Mouse (Mus musculus) MEL (cell line): ENCODE measurements around the gene Agtr1a. TPM values are rescaled to one million over a fixed set of nuclear protein-coding genes. Genes with fewer than 3 reads are reported as not detected.
A peak's percentile ranks its signal among the peaks of the same experiment; 100 is the strongest.

Experiments
- DNase-seq: peaks from one replicate; pipeline ENCODE4 v3.0.0; 2011; ENCODE audit warnings: low read depth, low spot score
- H3K27ac ChIP-seq: 2 replicates; pipeline ENCODE4 v1.5.1; 2012; ENCODE audit warnings: low read depth, mild to moderate bottlenecking, control low read depth, low read length, moderate library complexity; ENCODE audit not compliant: control insufficient read depth
- H3K27me3 ChIP-seq, 2 experiments: fragments of 150-350 bp in 1 of 2; sonication (generic) in 1 of 2; 2 replicates each; pipeline ENCODE4 v1.6.1; 2012; ENCODE audit warnings: low read length in 2 of 2, mild to moderate bottlenecking in 2 of 2, improper control_type of control experiment in 1 of 2, moderate library complexity in 1 of 2; ENCODE audit not compliant: insufficient read depth in 2 of 2, control insufficient read depth in 1 of 2
- H3K36me3 ChIP-seq, 2 experiments: 2 replicates each; pipeline ENCODE4 v1.6.1; 2012 to 2014; ENCODE audit warnings: low read length in 2 of 2, improper control_type of control experiment in 1 of 2, inconsistent platforms in 1 of 2, mild to moderate bottlenecking in 1 of 2; ENCODE audit not compliant: insufficient read depth in 2 of 2, control insufficient read depth in 1 of 2
- H3K4me1 ChIP-seq, 2 experiments: fragments of 150-350 bp in 1 of 2; sonication (generic) in 1 of 2; 2 replicates each; pipeline ENCODE4 v1.6.1; 2012; ENCODE audit warnings: low read length in 2 of 2, improper control_type of control experiment in 1 of 2, mild to moderate bottlenecking in 1 of 2; ENCODE audit not compliant: insufficient read depth in 2 of 2, control insufficient read depth in 1 of 2
- H3K4me3 ChIP-seq, 2 experiments: fragments of 150-350 bp in 1 of 2; sonication (generic) in 1 of 2; 2 replicates each; pipeline ENCODE4 v1.5.1; 2012; ENCODE audit warnings: low read depth in 2 of 2, low read length in 2 of 2, mild to moderate bottlenecking in 2 of 2, moderate library complexity in 2 of 2, control low read depth in 1 of 2, improper control_type of control experiment in 1 of 2; ENCODE audit not compliant: control insufficient read depth in 1 of 2, insufficient read depth in 1 of 2
- H3K79me2 ChIP-seq: 2 replicates; pipeline ENCODE4 v1.6.1; 2012; ENCODE audit warnings: mild to moderate bottlenecking, low read length, moderate library complexity; ENCODE audit not compliant: control insufficient read depth, poor library complexity, insufficient read depth
- H3K9ac ChIP-seq: 2 replicates; pipeline ENCODE4 v1.6.1; 2012; ENCODE audit warnings: low read depth, mild to moderate bottlenecking, control low read depth, low read length, moderate library complexity; ENCODE audit not compliant: control insufficient read depth, poor library complexity, severe bottlenecking
- H3K9me3 ChIP-seq: fragments of 150-350 bp; sonication (generic); replicated peaks from 2 replicates; pipeline ENCODE4 v1.6.1; 2012; ENCODE audit warnings: mild to moderate bottlenecking, low read length, improper control_type of control experiment, moderate library complexity; ENCODE audit not compliant: insufficient read depth
- CHD2 ChIP-seq: IDR thresholded peaks from 2 replicates; pipeline ENCODE4 v1.6.1; 2011; ENCODE audit warnings: low read length, improper control_type of control experiment
- CTCF ChIP-seq, 3 experiments: IDR thresholded peaks in 2 of 3; conservative IDR thresholded peaks in 1 of 3; 2 replicates each; pipeline ENCODE4 v1.5.1; 2011 to 2012; ENCODE audit warnings: low read length in 3 of 3, low read depth in 2 of 3, mild to moderate bottlenecking in 2 of 3, improper control_type of control experiment in 1 of 3, inconsistent platforms in 1 of 3, mixed read lengths in 1 of 3, moderate library complexity in 1 of 3; ENCODE audit not compliant: control insufficient read depth in 1 of 3, insufficient read depth in 1 of 3, poor library complexity in 1 of 3, severe bottlenecking in 1 of 3
- ELF1 ChIP-seq: IDR thresholded peaks from 2 replicates; pipeline ENCODE4 v1.6.1; 2014; ENCODE audit warnings: low read depth, mild to moderate bottlenecking, inconsistent platforms, low read length, improper control_type of control experiment, moderate library complexity
- ETS1 ChIP-seq: IDR thresholded peaks from 2 replicates; pipeline ENCODE4 v1.6.1; 2012; ENCODE audit warnings: low read depth, mild to moderate bottlenecking, inconsistent platforms, low read length, improper control_type of control experiment, moderate library complexity
- GATA1 ChIP-seq: IDR thresholded peaks from 2 replicates; pipeline ENCODE4 v1.6.1; 2011; ENCODE audit warnings: low read depth, low read length, improper control_type of control experiment
- HCFC1 ChIP-seq: IDR thresholded peaks from 2 replicates; pipeline ENCODE4 v1.6.1; 2012; ENCODE audit warnings: low read depth, mild to moderate bottlenecking, inconsistent platforms, low read length, improper control_type of control experiment, moderate library complexity
- JUND ChIP-seq: IDR thresholded peaks from 2 replicates; pipeline ENCODE4 v1.6.1; 2011; ENCODE audit warnings: low read depth, mild to moderate bottlenecking, improper control_type of control experiment, low read length
- KAT2A ChIP-seq: conservative IDR thresholded peaks from 2 replicates; pipeline ENCODE4 v1.6.1; 2012; ENCODE audit warnings: low read depth, low read length, improper control_type of control experiment, inconsistent platforms
- MAX ChIP-seq: IDR thresholded peaks from 2 replicates; pipeline ENCODE4 v1.6.1; 2011; ENCODE audit warnings: low read length, improper control_type of control experiment
- MAZ ChIP-seq: IDR thresholded peaks from 2 replicates; pipeline ENCODE4 v1.6.1; 2012; ENCODE audit warnings: low read depth, mild to moderate bottlenecking, inconsistent platforms, low read length, improper control_type of control experiment
- MXI1 ChIP-seq: IDR thresholded peaks from 2 replicates; pipeline ENCODE4 v1.6.1; 2011; ENCODE audit warnings: mild to moderate bottlenecking, low read depth, low read length, improper control_type of control experiment
- MYB ChIP-seq: IDR thresholded peaks from 2 replicates; pipeline ENCODE4 v1.6.1; 2011; ENCODE audit warnings: mild to moderate bottlenecking, low read depth, low read length, improper control_type of control experiment
- NELFE ChIP-seq: IDR thresholded peaks from 2 replicates; pipeline ENCODE4 v1.6.1; 2011; ENCODE audit warnings: low read depth, low read length, improper control_type of control experiment
- NRF1 ChIP-seq: IDR thresholded peaks from 2 replicates; pipeline ENCODE4 v1.6.1; 2014; ENCODE audit warnings: low read depth, mild to moderate bottlenecking, inconsistent platforms, low read length, improper control_type of control experiment, moderate library complexity; ENCODE audit not compliant: poor library complexity, insufficient read depth, severe bottlenecking
- POLR2A ChIP-seq, 2 experiments: IDR thresholded peaks; 2 replicates each; pipeline ENCODE4 v1.6.1; 2011 to 2012; ENCODE audit warnings: low read length in 2 of 2, mild to moderate bottlenecking in 2 of 2, control low read depth in 1 of 2, improper control_type of control experiment in 1 of 2, low read depth in 1 of 2, moderate library complexity in 1 of 2; ENCODE audit not compliant: control insufficient read depth in 1 of 2, insufficient read depth in 1 of 2, poor library complexity in 1 of 2
- POLR2AphosphoS2 ChIP-seq: IDR thresholded peaks from 2 replicates; pipeline ENCODE4 v1.6.1; 2011; ENCODE audit warnings: low read length, improper control_type of control experiment
- POLR2AphosphoS5 ChIP-seq: IDR thresholded peaks from 2 replicates; pipeline ENCODE4 v1.6.1; 2012; ENCODE audit warnings: low read depth, borderline replicate concordance, mild to moderate bottlenecking, inconsistent platforms, low read length, moderate library complexity, mixed read lengths
- RCOR1 ChIP-seq: IDR thresholded peaks from 2 replicates; pipeline ENCODE4 v1.6.1; 2012; ENCODE audit warnings: low read depth, mild to moderate bottlenecking, inconsistent platforms, low read length, improper control_type of control experiment
- SIN3A ChIP-seq: IDR thresholded peaks from 2 replicates; pipeline ENCODE4 v1.6.1; 2012; ENCODE audit warnings: low read length, improper control_type of control experiment, inconsistent platforms
- TAL1 ChIP-seq: IDR thresholded peaks from 2 replicates; pipeline ENCODE4 v1.6.1; 2012; ENCODE audit warnings: mild to moderate bottlenecking, inconsistent platforms, low read length, moderate library complexity, mixed read lengths
- TBP ChIP-seq: IDR thresholded peaks from 2 replicates; pipeline ENCODE4 v1.8.0; 2011; ENCODE audit warnings: low read depth, low read length, improper control_type of control experiment
- TCF12 ChIP-seq: IDR thresholded peaks from 2 replicates; pipeline ENCODE4 v1.6.1; 2014; ENCODE audit warnings: low read depth, mild to moderate bottlenecking, inconsistent platforms, low read length, improper control_type of control experiment, moderate library complexity
- USF1 ChIP-seq: IDR thresholded peaks from 2 replicates; pipeline ENCODE4 v1.6.1; 2014; ENCODE audit warnings: low read depth, mild to moderate bottlenecking, inconsistent platforms, low read length, improper control_type of control experiment, moderate library complexity
- ZC3H11A ChIP-seq: IDR thresholded peaks from 2 replicates; pipeline ENCODE4 v1.6.1; 2012; ENCODE audit warnings: low read depth, mild to moderate bottlenecking, inconsistent platforms, low read length, improper control_type of control experiment
- ZMIZ1 ChIP-seq: IDR thresholded peaks from 2 replicates; pipeline ENCODE4 v1.6.1; 2012; ENCODE audit warnings: low read depth, mild to moderate bottlenecking, inconsistent platforms, low read length, improper control_type of control experiment, moderate library complexity
- ZNF384 ChIP-seq: IDR thresholded peaks from 2 replicates; pipeline ENCODE4 v1.6.1; 2012; ENCODE audit warnings: low read depth, mild to moderate bottlenecking, inconsistent platforms, low read length, improper control_type of control experiment
- polyA plus RNA-seq, 2 experiments: library from polyadenylated mRNA; stranded (reverse) in 1 of 2; unstranded in 1 of 2; fragments of >175 nt in 1 of 2; fragments of >200 nt in 1 of 2; gene quantifications; 2 replicates each; pipeline versions ENCODE4 v1.2.1 to v1.2.4; 2012; ENCODE audit warnings: low replicate concordance in 2 of 2, low read depth in 1 of 2; ENCODE audit not compliant: insufficient read length in 2 of 2, insufficient read depth in 1 of 2, missing spikeins in 1 of 2
- total RNA-seq: library from RNA; depleted of rRNA; stranded (reverse); fragments of 300-350 nt; gene quantifications from 2 replicates; pipeline ENCODE4 v1.2.3, GENCODE M21; 2012; rRNA removed

The Agtr1a gene
- total RNA-seq (0.75 and 3.0 TPM in 2 replicates), polyA plus RNA-seq (1 to 10 TPM in 1 of 2 experiments, not detected in 1; 2.7 TPM)

- TF ChIP-seq SIN3A: peak; percentile 51; the same call in 1 of the 2 replicates
- peak; percentile 82 for TF ChIP-seq TBP
- TF ChIP-seq POLR2AphosphoS5: 0 out of 2 replicates have a peak, but pooled peaks have one; percentile 26
- no peak for TF ChIP-seq TAL1
- TF ChIP-seq KAT2A: peak; percentile 11; the same call in 1 of the 2 replicates
- TF ChIP-seq MAX: 0 out of 2 replicates have a peak, but pooled peaks have one; percentile 10
- peak; percentile 58 for TF ChIP-seq NELFE
- TF ChIP-seq ETS1: no peak
- peak; percentile 61 to 75; a peak in 3 of 4 replicates for TF ChIP-seq POLR2A (IDR thresholded peaks at IDR 0.05; ENCODE audit: control insufficient read depth in 1 of 2, insufficient read depth in 1 of 2, low read depth in 1 of 2, low read length in 2 of 2, poor library complexity in 1 of 2)
- 0 out of 2 replicates have a peak, but pooled peaks have one; percentile 48 for TF ChIP-seq MAZ
- peak; percentile 37; the same call in 1 of the 2 replicates for TF ChIP-seq MXI1
- TF ChIP-seq CHD2: no peak
- TF ChIP-seq CTCF (IDR thresholded peaks at IDR 0.05 in 2 of 3, conservative IDR thresholded peaks at IDR 0.05 in 1 of 3; ENCODE audit: control insufficient read depth in 1 of 3, insufficient read depth in 1 of 3, low read depth in 2 of 3, low read length in 3 of 3, poor library complexity in 1 of 3, severe bottlenecking in 1 of 3): no peak
- no peak for TF ChIP-seq USF1
- TF ChIP-seq ELF1: no peak
- TF ChIP-seq RCOR1: 0 out of 2 replicates have a peak, but pooled peaks have one; percentile 31
- TF ChIP-seq ZMIZ1: 0 out of 2 replicates have a peak, but pooled peaks have one; percentile 68
- peak; percentile 48; the same call in 1 of the 2 replicates for TF ChIP-seq POLR2AphosphoS2
- TF ChIP-seq, all 39 proteins: peak for 12
- Histone ChIP-seq H3K9ac (peak within 1 kb of the TSS; percentile 70), H3K79me2 (no peaks in the 10 kb centered on the region; the same call in 1 of the 2 replicates), H3K27me3 (no peaks in the 10 kb centered on the region), H3K9me3 (no peaks in the 10 kb centered on the region), H3K36me3 (peaks cover 0 to 24% of the 10 kb centered on the region in 2 experiments; a peak in 2 of 4 replicates), H3K4me3 (peak within 1 kb of the TSS; percentile 90 to 96), H3K27ac (peak within 1 kb of the TSS; percentile 30; the same call in 1 of the 2 replicates), H3K4me1 (peaks cover 14 to 18% of the 10 kb centered on the region in 2 experiments)
- peak; percentile 86 for DNase-seq
Observed at GRCm38 (mm10) chr13:30336148-30336801, at the start of gene Agtr1a. Gene Agtr1a (plus strand): TSS chr13:30336441.

- H3K4me3 ChIP-seq: no peak overlapping the region
- H3K36me3 ChIP-seq: no peaks in the 10 kb centered on the region
- no peak overlapping the region for H3K27ac ChIP-seq
- DNase-seq: no peak
- TF ChIP-seq TCF12 (no peak), ELF1 (no peak), NRF1 (no peak), HCFC1 (no peak), USF1 (no peak), NELFE (no peak), RCOR1 (no peak), ZNF384 (no peak), MXI1 (no peak), POLR2A (IDR thresholded peaks at IDR 0.05; ENCODE audit: control insufficient read depth in 1 of 2, insufficient read depth in 1 of 2, low read depth in 1 of 2, low read length in 2 of 2, poor library complexity in 1 of 2) (no peak), MYB (no peak), ZC3H11A (no peak), POLR2AphosphoS2 (no peak), JUND (no peak), GATA1 (no peak), ZMIZ1 (no peak)
- H3K4me1 ChIP-seq: no peaks in the 10 kb centered on the region
- H3K9me3 ChIP-seq: no peaks in the 10 kb centered on the region
- no peaks in the 10 kb centered on the region for H3K27me3 ChIP-seq
- H3K79me2 ChIP-seq: no peaks in the 10 kb centered on the region
- no peak overlapping the region for H3K9ac ChIP-seq
Observed at GRCm38 (mm10) chr13:30310221-30310620, 26.0 kb upstream of the Agtr1a start.
